Mouse (Mus musculus): ENCODE measurements around the gene Gm21985. TPM values are rescaled to one million over a fixed set of nuclear protein-coding genes. Genes with fewer than 3 reads are reported as not detected.

The Gm21985 gene
- 0.04 TPM in 1 of 2 replicates, not detected in the other for polyA plus RNA-seq (2012; rRNA removed)

GRCm38 (mm10) chr2:112266242-112266592 lies at the start of gene Gm21985:
TSS of gene Gm21985 (plus strand) at chr2:112266314.

GRCm38 (mm10) chr2:112239212-112239934 lies 26.7 kb upstream of the Gm21985 start, which contains the start of gene Lpcat4:
TSS of gene Lpcat4 (plus strand) at chr2:112239468.

DNA sequence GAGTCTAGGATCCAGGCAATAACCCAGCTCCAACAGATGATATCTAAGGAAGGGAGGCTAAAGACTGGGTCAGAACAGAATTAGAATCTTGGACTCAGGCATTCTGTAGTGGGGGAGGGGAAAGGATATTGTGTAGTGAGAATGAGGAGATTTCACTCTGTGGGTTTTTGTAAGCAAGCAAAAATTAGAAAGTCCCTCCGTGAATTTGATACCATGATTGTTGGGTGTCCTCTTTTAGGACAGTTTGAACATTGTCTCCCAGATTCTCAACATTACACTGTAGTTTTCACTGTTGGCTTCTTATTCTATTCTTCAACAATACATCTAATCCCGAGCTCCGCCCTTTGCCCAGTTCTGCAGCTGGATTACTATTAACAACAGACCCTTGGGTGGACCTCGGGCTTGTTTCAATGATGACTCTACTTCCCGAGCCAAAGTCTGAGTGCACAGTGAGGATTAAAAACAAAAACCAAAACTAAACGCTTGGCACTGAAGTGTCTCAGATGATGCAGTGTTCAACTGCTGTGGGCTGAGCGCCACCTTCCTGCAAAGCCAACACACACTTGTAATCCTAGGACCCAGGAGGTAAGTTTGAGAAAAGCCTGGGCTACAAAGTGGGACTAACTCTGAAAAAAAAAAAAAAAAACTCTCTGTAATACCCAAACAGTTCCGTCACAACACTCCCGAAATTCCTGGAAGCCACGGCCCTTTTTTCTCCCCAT lies 6.7 kb upstream of the Gm21985 start, which contains the start of gene Nutm1:
Gene Nutm1 (minus strand): TSS at position 51 of the 722 bp plus-strand sequence.

DNA sequence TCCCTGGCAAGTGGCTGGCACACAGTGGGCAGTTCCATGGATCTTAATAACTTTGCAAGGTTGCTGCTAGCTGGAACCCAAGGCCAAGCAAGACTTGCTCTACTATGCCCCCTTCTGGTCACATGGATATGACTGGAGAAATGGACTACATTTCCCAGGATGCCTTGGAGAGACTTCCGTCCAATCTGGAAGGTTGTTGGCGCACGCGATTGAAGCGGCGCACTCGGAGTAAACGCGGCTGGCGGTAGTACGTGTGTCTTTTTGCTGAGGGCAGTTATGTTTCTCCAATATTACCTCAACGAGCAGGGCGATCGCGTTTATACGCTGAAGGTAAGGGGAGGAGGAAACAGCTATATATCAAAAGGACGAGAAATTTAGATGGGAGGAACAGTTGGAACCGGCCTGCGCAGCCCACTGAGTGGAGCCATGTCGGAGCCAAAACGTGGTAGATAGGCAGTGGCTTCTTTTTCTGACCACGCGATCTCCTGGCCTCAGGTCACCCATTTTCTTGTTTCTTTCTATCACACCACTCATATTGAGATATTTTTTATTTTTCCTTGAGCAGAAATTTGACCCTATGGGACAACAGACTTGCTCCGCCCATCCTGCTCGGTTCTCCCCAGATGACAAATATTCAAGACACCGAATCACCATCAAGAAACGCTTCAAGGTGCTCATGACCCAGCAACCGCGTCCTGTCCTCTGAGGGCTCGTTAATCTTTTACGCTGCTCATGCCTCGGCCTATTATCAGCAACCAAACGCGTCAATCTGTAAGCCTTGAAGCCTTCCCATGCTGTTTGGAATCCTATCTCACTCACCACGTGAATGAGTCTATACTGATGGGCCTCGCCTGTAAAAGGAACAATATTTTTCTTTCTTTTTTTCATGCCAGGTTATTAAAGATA lies 4.1 kb upstream of the Gm21985 start, which contains the start of gene Nop10:
Gene Nop10 (plus strand): TSS at position 179 of the 906 bp plus-strand sequence.

GRCm38 (mm10) chr2:112265448-112266241 lies 469 bp upstream of the Gm21985 start, which contains the start of gene Slc12a6:
TSS of gene Slc12a6 (plus strand) at chr2:112265825.

DNA sequence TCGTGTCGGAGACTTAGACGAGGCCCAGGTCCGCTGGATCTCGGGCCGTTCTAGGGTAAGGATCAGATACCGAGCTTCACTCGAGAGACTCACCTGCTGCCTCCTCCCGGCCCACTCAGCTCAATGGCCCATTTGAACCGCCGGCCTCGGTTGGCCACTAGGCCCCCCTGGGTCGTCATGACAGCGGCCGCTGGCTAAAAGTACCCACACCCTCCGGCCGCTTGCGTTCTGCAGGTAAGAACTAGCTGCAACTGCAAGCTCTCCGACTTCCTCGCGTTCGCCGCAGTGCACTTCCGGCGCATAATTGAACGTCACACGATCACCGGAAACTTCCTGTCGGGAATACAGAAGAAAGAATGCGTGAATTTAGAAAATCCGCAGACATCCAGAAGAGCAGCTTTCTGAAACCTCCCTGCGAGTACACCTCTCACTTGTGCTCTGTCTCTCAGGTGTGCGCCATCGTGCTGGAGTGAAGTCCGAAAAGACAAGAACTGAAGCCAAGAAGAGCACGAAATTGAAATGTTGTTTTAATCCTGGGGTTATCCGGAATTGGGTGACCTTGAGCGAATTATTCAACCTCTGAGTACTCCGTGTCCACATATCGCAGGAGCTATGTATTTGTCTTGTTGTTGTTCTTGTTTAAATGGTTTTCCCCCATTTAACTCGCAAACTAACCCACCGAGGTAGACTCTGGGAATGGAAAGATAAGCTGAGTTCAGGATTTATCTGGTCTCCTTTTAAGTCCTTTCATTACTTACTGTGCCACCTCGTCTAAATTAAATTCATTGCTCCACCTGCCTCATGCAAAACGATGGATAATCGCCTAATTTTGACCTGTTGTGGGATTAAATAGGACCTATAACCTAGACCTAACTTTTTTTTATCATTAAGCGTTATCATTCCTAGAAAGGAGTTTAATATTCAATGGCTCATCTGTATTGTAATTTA lies 101.9 kb downstream of the Gm21985 start, which contains the start of gene Emc4:
Gene Emc4 (minus strand): TSS at position 302 of the 948 bp plus-strand sequence.

DNA sequence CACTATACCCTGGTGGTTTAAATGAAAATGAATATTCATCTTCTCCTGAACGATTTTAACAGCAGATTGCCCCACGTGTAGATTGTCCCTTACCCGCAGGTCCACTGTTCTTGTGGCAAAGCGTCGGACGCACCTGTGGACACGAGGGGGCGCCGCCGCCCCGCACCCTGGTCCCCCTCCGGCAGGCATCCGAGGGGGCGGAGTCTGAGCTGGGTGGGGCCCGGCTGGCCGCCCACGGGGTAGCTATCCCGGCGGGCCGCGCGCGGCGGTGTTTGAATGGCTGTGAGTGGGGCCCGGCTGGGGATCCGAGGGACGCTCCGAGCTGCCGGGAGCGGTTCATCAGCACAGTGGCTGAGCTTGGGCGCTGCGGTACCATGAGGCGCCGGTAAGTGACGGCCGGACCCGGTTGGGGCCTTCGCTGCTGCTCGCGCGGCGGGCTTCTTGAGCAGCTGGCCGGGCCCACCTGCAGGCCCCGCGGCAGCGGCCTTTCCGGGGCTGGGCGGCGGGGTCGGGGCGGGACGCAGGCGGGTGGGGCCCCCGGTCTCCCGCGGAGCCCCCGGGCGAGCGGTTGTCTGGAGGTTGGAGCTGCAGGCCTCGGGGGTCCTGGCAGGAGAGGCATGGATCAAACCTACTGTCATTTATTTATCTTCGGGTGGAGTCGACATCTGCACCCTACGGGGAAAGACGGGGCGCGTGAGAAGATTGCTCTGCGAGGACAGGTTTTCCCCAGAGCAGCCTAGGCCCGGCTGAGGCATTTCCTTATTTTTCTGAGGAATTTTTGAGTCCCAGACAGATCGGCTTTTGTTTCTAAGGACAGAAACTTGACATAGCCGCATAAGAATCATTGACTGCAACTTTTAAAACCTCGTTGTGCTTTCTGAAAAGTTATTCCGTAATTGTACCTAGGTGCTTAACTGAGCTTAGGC lies 113.1 kb downstream of the Gm21985 start, which contains the start of gene Katnbl1:
Gene Katnbl1 (plus strand): TSS at position 239 of the 926 bp plus-strand sequence.

DNA sequence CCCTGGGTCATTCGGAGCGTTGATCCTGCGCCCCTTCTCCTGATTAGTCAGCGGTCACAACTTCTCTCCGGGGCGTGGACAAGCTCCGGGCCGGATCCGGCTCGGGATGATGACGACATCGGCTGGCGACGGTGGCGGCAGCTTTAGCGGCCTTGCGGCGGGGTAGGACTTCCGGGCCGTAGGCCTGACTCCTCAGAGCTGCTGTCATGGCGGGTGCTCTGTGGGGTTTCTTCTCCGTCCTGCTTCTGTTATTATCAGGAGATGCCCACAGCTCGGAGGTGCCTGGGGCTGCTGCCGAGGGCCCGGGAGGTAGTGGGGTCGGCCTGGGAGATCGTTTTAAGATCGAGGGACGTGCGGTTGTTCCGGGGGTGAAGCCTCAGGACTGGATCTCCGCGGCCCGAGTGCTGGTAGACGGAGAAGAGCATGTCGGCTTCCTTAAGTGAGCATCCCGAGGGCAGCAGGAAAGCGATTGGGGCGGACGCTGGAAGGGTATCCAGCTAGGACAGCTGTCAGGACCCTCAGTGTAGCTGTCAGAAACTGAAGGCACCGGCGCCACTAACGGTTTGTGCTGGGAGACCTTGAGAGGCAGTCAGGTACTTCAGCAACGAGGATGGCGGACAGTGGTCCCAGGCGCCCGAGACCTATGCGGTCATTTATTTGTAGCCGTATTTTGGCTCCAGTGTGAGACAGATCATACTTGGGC lies 188.9 kb downstream of the Gm21985 start, which contains the start of gene Emc7:
Gene Emc7 (plus strand): TSS at position 136 of the 703 bp plus-strand sequence.

Other genes starting within 250 kb of the Gm21985 start
- gene Olfr1311, start 241.9 kb upstream of the Gm21985 start, polyA plus RNA-seq (2012; rRNA removed): not detected in 2 replicates
- gene Olfr1312, start 216.1 kb upstream of the Gm21985 start, polyA plus RNA-seq (2012; rRNA removed): not detected in 2 replicates
- not detected in 2 replicates for gene Olfr1313, start 188.5 kb upstream of the Gm21985 start, polyA plus RNA-seq (2012; rRNA removed)
- not detected in 2 replicates for gene Olfr1314, start 169.5 kb upstream of the Gm21985 start, polyA plus RNA-seq (2012; rRNA removed)
- gene Olfr1315-ps1, start 150.9 kb upstream of the Gm21985 start, polyA plus RNA-seq (2012; rRNA removed): not detected in 2 replicates
- not detected in 2 replicates for gene Olfr1316, start 131.3 kb upstream of the Gm21985 start, polyA plus RNA-seq (2012; rRNA removed)
- gene Olfr1317, start 126.0 kb upstream of the Gm21985 start, polyA plus RNA-seq (2012; rRNA removed): not detected in 2 replicates
- not detected in 2 replicates for gene Olfr1318, start 112.1 kb upstream of the Gm21985 start, polyA plus RNA-seq (2012; rRNA removed)
- 30.2 and 30.4 TPM in 2 replicates for gene Lpcat4, start 26.8 kb upstream of the Gm21985 start, polyA plus RNA-seq (2012; rRNA removed)
- gene Nutm1, start 7.0 kb upstream of the Gm21985 start, polyA plus RNA-seq (2012; rRNA removed): not detected in 2 replicates
- 48.0 and 121 TPM in 2 replicates for gene Nop10, start 4.4 kb upstream of the Gm21985 start, polyA plus RNA-seq (2012; rRNA removed)
- 26.2 and 33.4 TPM in 2 replicates for gene Slc12a6, start 489 bp upstream of the Gm21985 start, polyA plus RNA-seq (2012; rRNA removed)
- gene Emc4, start 101.7 kb downstream of the Gm21985 start, polyA plus RNA-seq (2012; rRNA removed): 70.2 and 79.5 TPM in 2 replicates
- gene Katnbl1, start 112.9 kb downstream of the Gm21985 start, polyA plus RNA-seq (2012; rRNA removed): 11.0 and 24.0 TPM in 2 replicates
- gene Emc7, start 188.7 kb downstream of the Gm21985 start, polyA plus RNA-seq (2012; rRNA removed): 6.9 and 8.7 TPM in 2 replicates
- not detected in 2 replicates for gene Chrm5, start 214.5 kb downstream of the Gm21985 start, polyA plus RNA-seq (2012; rRNA removed)
- gene Aven, start 226.7 kb downstream of the Gm21985 start, polyA plus RNA-seq (2012; rRNA removed): 13.0 and 17.4 TPM in 2 replicates

All from central nervous system, embryonic 11.5 days (tissue).